Mouse (Mus musculus) B cell, adult 67 days (primary cell): ENCODE results near the gene Aldh1a3. TPM values are rescaled to one million over a fixed set of nuclear protein-coding genes. Genes with fewer than 3 reads are reported as not detected.

Experiments used
- total RNA-seq, 2 experiments: library from RNA; stranded (reverse); gene quantifications; 4 replicates each; pipeline ENCODE4 v1.2.4; 2023

The Aldh1a3 gene
- total RNA-seq = not detected

DNA sequence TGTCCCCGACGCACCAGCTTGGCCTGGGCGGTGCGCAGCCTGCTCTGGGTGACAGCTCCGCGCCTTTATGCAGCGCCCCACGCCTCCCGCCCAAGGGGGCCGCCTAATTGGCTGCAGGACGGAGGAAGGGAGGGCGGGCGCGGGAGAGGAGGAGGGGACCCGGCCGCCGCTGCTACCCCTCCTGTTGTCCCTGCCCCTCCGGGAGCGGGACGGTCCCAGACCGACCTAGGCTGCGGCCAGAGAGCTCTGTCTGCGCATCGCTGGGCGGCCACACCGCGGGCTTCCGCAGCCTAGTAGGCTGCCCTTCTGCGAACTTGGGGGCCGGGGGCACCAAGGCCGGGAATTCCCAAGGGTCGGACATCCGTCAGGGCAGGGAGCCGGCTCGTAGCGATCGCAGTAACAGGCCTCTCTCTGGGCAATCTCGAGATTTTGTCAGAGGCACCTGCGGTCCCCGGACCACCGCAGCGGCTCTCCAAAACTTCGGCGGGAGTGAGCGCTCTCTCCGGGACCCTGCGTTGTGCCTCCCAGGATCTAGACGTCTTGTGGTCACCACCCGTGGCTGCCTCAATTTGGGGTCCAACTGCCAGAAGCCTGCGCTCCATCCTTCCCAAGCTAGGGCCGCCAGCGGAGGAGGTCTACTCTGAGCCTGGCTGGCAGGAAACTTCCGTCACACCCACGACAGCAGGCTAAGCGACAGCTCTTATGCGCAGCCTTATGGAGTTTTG, at the start of gene Aldh1a3:
TSS of gene Aldh1a3 (minus strand) at position 81 of the 725 bp plus-strand sequence.

DNA sequence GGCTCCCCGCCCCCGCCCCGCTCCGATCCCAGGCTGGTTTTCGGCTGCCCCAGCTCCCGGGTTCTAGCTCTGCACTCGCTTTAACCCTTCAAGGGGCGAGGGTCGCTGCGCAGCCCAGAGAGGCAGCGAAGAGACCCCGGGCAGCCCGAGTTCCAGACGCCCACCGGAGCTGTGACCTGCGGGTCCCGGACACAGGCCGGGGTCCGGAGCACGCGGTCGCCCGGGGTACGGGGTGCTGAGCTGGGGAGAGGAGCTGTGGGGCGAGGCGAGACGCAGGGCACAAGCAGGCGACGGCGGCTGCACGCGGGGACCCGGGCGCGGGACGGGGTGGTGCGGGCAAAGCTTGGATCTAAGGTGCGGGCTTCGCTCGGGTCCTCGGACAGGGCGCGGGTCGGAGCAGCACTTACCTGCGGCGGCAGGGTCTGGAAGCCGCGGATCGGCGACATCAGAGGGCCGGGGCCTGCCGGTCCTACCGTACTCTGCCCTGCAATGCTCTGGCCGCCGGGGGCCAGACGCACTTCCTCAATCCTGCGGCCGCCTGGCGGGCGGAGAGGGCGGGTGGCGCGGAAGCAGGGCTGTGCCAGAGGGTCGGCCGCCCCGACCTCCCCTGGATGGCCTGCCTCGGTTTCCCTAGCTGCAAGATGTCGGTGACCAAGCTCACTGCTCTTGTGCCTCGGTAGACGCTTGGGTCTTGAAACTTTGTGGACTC, 39.4 kb downstream of the Aldh1a3 start, which contains the start of gene Lrrk1:
TSS of gene Lrrk1 (minus strand) at position 538 of the 709 bp plus-strand sequence.

DNA sequence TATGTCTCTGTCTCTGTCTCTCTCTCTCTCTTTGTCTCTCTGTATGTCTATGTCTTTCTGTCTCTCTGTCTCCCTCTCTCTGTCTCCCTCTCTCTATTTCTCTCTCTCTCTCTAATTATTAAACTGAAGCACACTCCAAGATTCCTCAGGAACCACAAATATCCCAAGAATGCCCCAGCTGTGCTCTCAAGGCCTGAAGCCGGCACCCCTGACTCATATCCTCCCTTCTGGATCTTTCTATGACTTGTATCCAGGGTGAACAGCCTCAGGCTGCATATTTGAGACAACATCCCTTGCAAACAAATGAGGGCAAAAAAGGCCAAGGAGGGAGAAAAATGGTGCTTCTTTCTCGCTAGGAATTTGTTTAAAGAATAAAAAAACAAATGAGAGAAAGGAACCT, 61.4 kb downstream of the Aldh1a3 start, which contains the start of gene Gm10974:
TSS of gene Gm10974 (plus strand) at position 2 of the 400 bp plus-strand sequence.

Other genes starting within 250 kb of the Aldh1a3 start
- not detected for gene Gm10974, start 61.6 kb downstream of the Aldh1a3 start, total RNA-seq
- gene Lrrk1, start 39.2 kb downstream of the Aldh1a3 start, total RNA-seq = 10 to 100 TPM; 41.9 to 51.9 TPM